Mouse (Mus musculus) adrenal gland, postnatal 25 days (tissue): ENCODE measurements around the gene Zc3h7b. TPM values are rescaled to one million over a fixed set of nuclear protein-coding genes. Genes with fewer than 3 reads are reported as not detected.
"Not testable (repeated sequence)": the region's sequence is repeated elsewhere in the genome, so short reads cannot be mapped to it uniquely, and the experiment has no call there.

ENCODE experiments used
- DNase-seq: peaks from one replicate; pipeline ENCODE4 v3.0.0; 2021; ENCODE audit warnings: mixed read lengths
- long read RNA-seq: library from polyadenylated mRNA; stranded (forward); transcript quantifications from one replicate; pipeline ENCODE4 v2.0.0, GENCODE M21; 2021
- total RNA-seq: library from RNA; stranded (reverse); gene quantifications from 2 replicates; pipeline ENCODE4 v1.2.3, GENCODE M21; 2021

The Zc3h7b gene
- 70.0 and 84.2 TPM in 2 replicates for total RNA-seq
- long read RNA-seq, partial matches to known transcripts, result 2 of 20 reads
- long read RNA-seq, other reads (novel, unspliced or antisense), result 18 of 20 reads

GRCm38 (mm10) chr15:81744992-81745600 lies at the start of gene Zc3h7b, which contains the start of gene Rangap1:
Zc3h7b (plus strand) TSS chr15:81745057.
Rangap1 (minus strand) TSS chr15:81745530.
- peak; percentile 84 for DNase-seq

GRCm38 (mm10) chr15:81697175-81697574 lies 47.7 kb upstream of the Zc3h7b start, which contains the start of gene Chadl:
Chadl (minus strand) TSS chr15:81697287.
- DNase-seq, result no peak

DNA sequence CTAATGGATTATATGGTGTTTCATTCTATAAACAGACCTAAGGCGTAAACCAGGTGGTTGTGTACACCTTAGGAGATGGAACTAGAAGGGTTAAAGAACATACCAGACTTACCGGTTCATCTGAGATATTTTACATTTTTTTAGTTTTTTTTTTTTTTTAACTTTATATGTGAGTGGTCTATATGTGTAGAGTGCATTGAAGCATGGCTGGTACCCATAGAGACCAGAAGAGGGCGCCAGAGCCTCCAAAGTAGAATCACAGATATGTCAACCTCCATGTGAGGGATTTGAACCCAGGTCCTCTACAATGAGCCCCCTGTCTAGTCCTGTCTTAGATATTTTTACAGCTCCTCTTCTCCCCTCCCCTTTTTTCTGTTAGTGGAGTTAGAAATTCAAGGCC lies 47.0 kb upstream of the Zc3h7b start:
- peak; percentile 32 for DNase-seq

GRCm38 (mm10) chr15:81698532-81698931 lies 46.3 kb upstream of the Zc3h7b start:
- DNase-seq, result no peak

- DNase-seq, result no peak
Observed at GRCm38 (mm10) chr15:81700161-81700560, 44.7 kb upstream of the Zc3h7b start.

DNA sequence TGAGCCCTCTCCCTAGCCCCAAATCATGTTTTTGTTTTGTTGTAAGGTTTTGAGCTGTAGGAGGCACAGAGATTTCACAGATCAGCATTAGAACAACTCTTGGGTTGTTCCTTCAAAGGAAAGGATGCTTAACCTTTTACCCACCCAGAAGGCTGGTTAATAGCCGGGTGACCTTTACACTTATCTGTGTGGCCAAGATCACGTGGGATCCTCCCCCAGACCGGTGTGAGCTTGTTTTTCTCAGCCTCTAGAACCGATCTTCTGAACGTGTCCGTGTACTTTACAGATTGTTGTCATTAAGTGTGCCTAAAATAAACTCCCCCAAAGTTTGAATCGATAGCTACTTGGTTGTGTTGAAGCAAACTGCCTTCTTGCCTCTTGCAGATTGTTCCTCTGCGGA lies 44.3 kb upstream of the Zc3h7b start:
- DNase-seq, result no peak

GRCm38 (mm10) chr15:81701350-81701749 lies 43.5 kb upstream of the Zc3h7b start:
- not testable (repeated sequence) for DNase-seq

- no peak for DNase-seq
Observed at GRCm38 (mm10) chr15:81702306-81703093, 42.4 kb upstream of the Zc3h7b start.

- no peak for DNase-seq
Observed at GRCm38 (mm10) chr15:81703094-81703489, 41.8 kb upstream of the Zc3h7b start.

- no peak for DNase-seq
Observed at GRCm38 (mm10) chr15:81708991-81709390, 35.9 kb upstream of the Zc3h7b start.

DNA sequence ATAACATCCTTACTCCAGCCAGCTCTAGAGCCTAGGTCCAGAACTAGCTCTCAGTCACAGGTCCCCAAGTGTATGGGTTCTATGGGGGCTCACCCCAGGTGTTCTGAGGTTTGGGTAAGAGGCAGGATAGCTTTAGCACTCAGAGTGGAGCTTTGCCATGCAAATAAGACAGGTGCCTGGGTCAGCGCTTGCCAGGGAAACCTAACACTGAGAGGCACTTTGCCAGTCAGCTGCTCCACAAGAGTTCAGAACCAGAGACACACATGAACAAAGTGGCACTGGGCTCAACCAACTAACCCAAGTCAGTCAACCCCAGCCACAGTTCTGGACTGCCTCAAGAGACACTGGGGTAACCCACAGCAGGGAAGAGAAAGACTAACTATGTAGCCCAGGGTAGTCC lies 35.2 kb upstream of the Zc3h7b start:
- no peak for DNase-seq

DNA sequence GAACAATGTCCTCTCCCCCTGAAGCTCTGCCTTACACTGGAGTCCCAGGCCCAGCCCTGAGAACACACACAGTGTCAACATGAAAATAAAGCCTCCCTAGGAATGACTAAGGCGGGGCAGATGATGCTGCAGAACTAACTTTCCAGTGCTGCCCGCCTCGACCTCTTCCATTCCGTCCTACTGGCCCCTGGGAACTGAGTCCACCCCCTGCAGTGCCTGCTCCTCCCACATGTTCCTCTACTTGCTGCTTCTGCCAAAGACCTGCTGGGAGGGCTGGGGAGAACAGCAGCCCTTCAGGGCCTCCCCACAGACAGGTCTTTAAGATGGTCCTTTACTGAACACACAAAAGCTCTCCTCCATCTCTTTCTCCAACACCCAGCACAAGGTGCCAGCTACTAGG lies 34.1 kb upstream of the Zc3h7b start:
- no peak for DNase-seq

DNA sequence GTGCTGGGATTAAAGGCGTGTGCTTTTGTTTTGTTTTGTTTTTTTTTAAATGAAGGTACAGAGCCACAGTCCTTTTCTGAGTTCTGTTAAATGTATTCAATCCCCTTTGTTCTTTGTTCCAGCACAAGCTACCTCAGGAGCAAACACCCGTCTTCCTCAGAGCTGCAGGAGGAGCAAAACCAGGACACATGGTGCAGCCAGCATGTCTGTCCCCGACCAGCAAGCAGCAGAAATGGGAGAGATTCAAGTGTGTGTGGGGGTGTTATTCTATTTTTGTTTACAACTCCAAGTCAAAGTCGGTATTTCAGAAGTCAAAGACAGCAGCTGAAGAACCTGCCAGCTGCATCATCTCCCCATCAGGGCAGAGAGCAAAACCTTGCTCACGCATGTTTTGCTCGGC lies 31.1 kb upstream of the Zc3h7b start:
- DNase-seq, result no peak

- DNase-seq, result no peak
Observed at GRCm38 (mm10) chr15:81718336-81719138, 26.3 kb upstream of the Zc3h7b start.

GRCm38 (mm10) chr15:81719139-81719531 lies 25.7 kb upstream of the Zc3h7b start:
- no peak for DNase-seq

DNA sequence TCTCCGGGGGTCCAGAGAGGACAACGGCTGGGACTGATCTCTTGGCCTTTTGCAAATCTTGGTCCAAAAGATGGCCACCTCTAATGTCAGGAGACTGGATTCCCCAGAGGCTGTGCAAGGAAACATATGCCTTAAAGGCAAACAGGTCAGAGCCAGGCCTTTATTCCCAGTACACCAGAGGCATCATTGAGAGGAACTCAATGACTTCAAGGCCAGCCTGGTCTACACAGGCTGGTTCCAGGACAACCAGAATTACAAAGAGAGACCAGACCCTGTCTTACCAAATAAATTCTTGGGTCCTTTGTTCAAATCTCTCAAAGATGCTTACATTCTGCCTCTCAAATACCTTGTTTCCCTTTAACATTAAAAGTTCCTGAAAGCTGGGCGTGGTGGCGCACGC lies 22.5 kb upstream of the Zc3h7b start:
- DNase-seq, result no peak

- no peak for DNase-seq
Observed at GRCm38 (mm10) chr15:81723653-81724052, 21.2 kb upstream of the Zc3h7b start.

- DNase-seq, result no peak
Observed at GRCm38 (mm10) chr15:81725965-81726364, 18.9 kb upstream of the Zc3h7b start.

- DNase-seq, result peak; percentile 42
Observed at GRCm38 (mm10) chr15:81729241-81729791, 15.5 kb upstream of the Zc3h7b start.

DNA sequence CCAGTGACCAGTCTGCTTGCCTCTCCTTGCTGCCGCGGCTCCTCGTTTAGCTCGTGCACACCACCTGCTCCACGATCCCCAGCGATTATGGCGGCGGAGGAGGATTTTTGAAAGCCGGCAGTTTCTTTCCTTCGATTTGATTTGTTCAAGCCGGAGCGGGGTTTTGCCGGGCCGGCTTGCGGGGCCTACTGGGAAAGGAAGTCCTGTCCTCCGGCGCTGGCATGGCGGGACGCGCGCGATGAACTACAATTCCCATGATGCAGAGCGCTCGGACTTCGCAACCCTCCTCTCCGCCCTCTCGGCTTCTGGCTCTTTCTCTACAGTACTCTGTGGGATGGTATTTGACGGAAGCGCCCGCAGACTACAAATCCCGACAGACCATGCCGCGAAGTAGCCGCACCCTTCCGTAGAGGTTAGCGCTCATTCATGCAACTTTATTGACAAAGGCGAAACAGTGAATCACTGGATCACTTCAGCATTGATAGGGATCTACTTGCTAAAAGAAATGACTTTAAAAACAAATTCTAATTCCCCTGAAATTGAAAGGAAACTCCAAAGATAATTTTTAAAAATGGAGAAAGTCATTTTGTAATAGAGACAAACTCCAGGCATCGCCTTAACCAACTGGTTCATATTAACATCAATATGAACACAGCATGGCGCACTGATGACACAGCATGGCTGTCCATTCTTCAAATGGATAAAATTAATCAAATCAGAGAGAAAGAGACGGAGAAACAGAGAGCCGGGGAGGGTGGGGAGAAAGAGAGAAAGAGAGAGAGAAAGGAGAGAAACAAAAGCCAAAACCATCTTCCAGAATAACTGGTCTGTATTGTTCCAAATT lies 14.8 kb upstream of the Zc3h7b start:
- DNase-seq, result peak; percentile 94

DNA sequence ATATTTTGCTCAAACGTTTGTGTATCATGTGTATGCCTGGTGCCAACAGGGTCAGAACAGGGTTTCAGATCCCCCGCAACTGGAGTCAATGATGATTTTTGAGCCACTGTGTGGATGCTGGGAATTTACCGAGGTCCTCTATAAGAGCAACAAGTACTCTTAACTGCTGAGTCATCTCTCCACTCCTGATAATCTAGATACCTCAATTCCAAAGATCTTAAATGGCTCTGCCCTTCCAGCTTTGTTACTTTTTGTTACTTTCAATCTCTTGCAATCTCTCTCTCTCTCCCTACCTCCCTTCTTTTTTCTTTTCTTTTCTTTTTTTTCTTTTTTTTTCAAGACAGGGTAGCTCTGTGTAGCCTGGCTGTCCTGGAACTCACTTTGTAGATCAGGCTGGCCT lies 9.8 kb upstream of the Zc3h7b start:
- DNase-seq, result no peak
